Mouse (Mus musculus): ENCODE measurements around the gene Prss50. TPM values are rescaled to one million over a fixed set of nuclear protein-coding genes. Genes with fewer than 3 reads are reported as not detected.
A peak's percentile ranks its signal among the peaks of the same experiment; 100 is the strongest.

Prss50 gene
- total and polyA plus RNA-seq, 2 experiments from 2014 or later, result not detected

GRCm38 (mm10) chr9:110875288-110875695 lies 17.5 kb downstream of the Prss50 start:
- TF ChIP-seq CTCF (IDR thresholded peaks at IDR 0.05; ENCODE audit: low read depth), result no peak
- TF ChIP-seq EP300 (IDR thresholded peaks at IDR 0.05; ENCODE audit: low read depth), result no peak
- 44% methylated on average over 5 of the region's 6 CpGs for WGBS
- ATAC-seq (ENCODE audit: insufficient read depth, low read depth), result no peak
- Histone ChIP-seq H3K4me1 (ENCODE audit: control insufficient read depth, insufficient read depth) (peaks cover 34% of the 10 kb centered on the region), H3K9ac (replicated peaks; ENCODE audit: low read depth, low read length) (no peak overlapping the region), H3K4me2 (ENCODE audit: low read depth, low read length) (no peak overlapping the region), H3K27ac (ENCODE audit: low read depth) (no peak overlapping the region), H3K27me3 (ENCODE audit: control insufficient read depth, insufficient read depth, low read length) (peaks cover 16% of the 10 kb centered on the region), H3K36me3 (replicated peaks; ENCODE audit: control insufficient read depth, insufficient read depth, low read length) (no peaks in the 10 kb centered on the region), H3K4me3 (ENCODE audit: low read depth, low read length) (no peak overlapping the region), H3K9me3 (replicated peaks; ENCODE audit: control insufficient read depth, low read length) (no peaks in the 10 kb centered on the region)
- DNase-seq (ENCODE audit: low spot score), result no peak

DNA sequence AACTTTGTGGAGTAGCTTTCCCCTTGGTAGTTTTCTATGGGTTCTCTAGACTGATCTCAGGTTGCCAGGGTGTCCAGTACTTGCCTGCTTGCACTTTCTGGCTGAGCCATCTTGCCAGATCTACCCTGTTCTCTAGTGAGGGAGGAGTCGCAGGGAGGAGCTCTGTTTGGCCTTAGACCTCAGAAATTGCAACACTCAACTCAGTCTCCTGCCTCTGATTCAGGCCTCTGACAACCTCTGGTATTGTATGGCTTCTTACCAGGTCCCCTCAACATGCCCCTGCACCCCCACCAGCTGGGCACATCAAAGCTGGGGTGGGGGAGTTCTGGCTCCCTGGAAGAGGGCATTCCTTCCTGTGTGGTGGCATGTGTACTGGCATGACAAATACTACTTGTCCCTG lies 19.6 kb downstream of the Prss50 start:
- Histone ChIP-seq H3K4me2 (ENCODE audit: low read depth, low read length) (no peak overlapping the region), H3K9me3 (replicated peaks; ENCODE audit: control insufficient read depth, low read length) (no peaks in the 10 kb centered on the region), H3K36me3 (replicated peaks; ENCODE audit: control insufficient read depth, insufficient read depth, low read length) (no peaks in the 10 kb centered on the region), H3K4me3 (ENCODE audit: low read depth, low read length) (no peak overlapping the region), H3K9ac (replicated peaks; ENCODE audit: low read depth, low read length) (no peak overlapping the region), H3K27me3 (ENCODE audit: control insufficient read depth, insufficient read depth, low read length) (peaks cover 16% of the 10 kb centered on the region), H3K4me1 (ENCODE audit: control insufficient read depth, insufficient read depth) (peaks cover 34% of the 10 kb centered on the region), H3K27ac (ENCODE audit: low read depth) (peak overlapping the region; percentile 69)
- TF ChIP-seq CTCF (IDR thresholded peaks at IDR 0.05; ENCODE audit: low read depth) (no peak), EP300 (IDR thresholded peaks at IDR 0.05; ENCODE audit: low read depth) (no peak)
- DNase-seq (ENCODE audit: low spot score) (no peak), ATAC-seq (ENCODE audit: insufficient read depth, low read depth) (no peak)
- 86% methylated on average over 1 of the region's 1 CpGs for WGBS

- H3K9me3 ChIP-seq (replicated peaks; ENCODE audit: control insufficient read depth, low read length), result no peaks in the 10 kb centered on the region
- 40% methylated on average over 5 of the region's 5 CpGs for WGBS
- H3K4me1 ChIP-seq (ENCODE audit: control insufficient read depth, insufficient read depth), result peaks cover 34% of the 10 kb centered on the region
- peaks cover 15% of the 10 kb centered on the region for H3K27me3 ChIP-seq (ENCODE audit: control insufficient read depth, insufficient read depth, low read length)
- ATAC-seq (ENCODE audit: insufficient read depth, low read depth), result peak; percentile 80
- H3K4me2 ChIP-seq (ENCODE audit: low read depth, low read length), result 0 out of 2 replicates have a peak overlapping the region, but pooled peaks have one; percentile 0
- no peak overlapping the region for H3K4me3 ChIP-seq (ENCODE audit: low read depth, low read length)
- peak; percentile 86 for DNase-seq (ENCODE audit: low spot score)
- H3K27ac ChIP-seq (ENCODE audit: low read depth), result peak overlapping the region; percentile 69
- TF ChIP-seq CTCF (IDR thresholded peaks at IDR 0.05; ENCODE audit: low read depth) (no peak), EP300 (IDR thresholded peaks at IDR 0.05; ENCODE audit: low read depth) (no peak)
- no peak overlapping the region for H3K9ac ChIP-seq (replicated peaks; ENCODE audit: low read depth, low read length)
- H3K36me3 ChIP-seq (replicated peaks; ENCODE audit: control insufficient read depth, insufficient read depth, low read length), result no peaks in the 10 kb centered on the region
Observed at GRCm38 (mm10) chr9:110877888-110878287, 20.1 kb downstream of the Prss50 start.

GRCm38 (mm10) chr9:110879191-110879920 lies 21.6 kb downstream of the Prss50 start, which contains the start of gene Als2cl:
Gene Als2cl (plus strand): TSS chr9:110879870.
- no peak for TF ChIP-seq CTCF (IDR thresholded peaks at IDR 0.05; ENCODE audit: low read depth)
- no peak for TF ChIP-seq EP300 (IDR thresholded peaks at IDR 0.05; ENCODE audit: low read depth)
- H3K9ac ChIP-seq (replicated peaks; ENCODE audit: low read depth, low read length), result peak within 1 kb of the TSS; percentile 54
- 13% methylated on average over 12 of the region's 12 CpGs for WGBS
- peak within 1 kb of the TSS; percentile 74 for H3K4me2 ChIP-seq (ENCODE audit: low read depth, low read length)
- H3K4me1 ChIP-seq (ENCODE audit: control insufficient read depth, insufficient read depth), result peaks cover 24% of the 10 kb centered on the region
- peaks cover under 1% of the 10 kb centered on the region; the same call in 1 of the 2 replicates for H3K36me3 ChIP-seq (replicated peaks; ENCODE audit: control insufficient read depth, insufficient read depth, low read length)
- no peak for DNase-seq (ENCODE audit: low spot score)
- H3K27ac ChIP-seq (ENCODE audit: low read depth), result peak within 1 kb of the TSS; percentile 80
- H3K27me3 ChIP-seq (ENCODE audit: control insufficient read depth, insufficient read depth, low read length), result peaks cover under 1% of the 10 kb centered on the region; the same call in 1 of the 2 replicates
- H3K9me3 ChIP-seq (replicated peaks; ENCODE audit: control insufficient read depth, low read length), result no peaks in the 10 kb centered on the region
- ATAC-seq (ENCODE audit: insufficient read depth, low read depth), result peak; percentile 25
- H3K4me3 ChIP-seq (ENCODE audit: low read depth, low read length), result peak within 1 kb of the TSS; percentile 58

GRCm38 (mm10) chr9:110879998-110880561 lies 22.3 kb downstream of the Prss50 start, which contains the start of gene Tmie:
Gene Tmie (minus strand): TSS chr9:110880113.
- H3K36me3 ChIP-seq (replicated peaks; ENCODE audit: control insufficient read depth, insufficient read depth, low read length), result peaks cover 5% of the 10 kb centered on the region; the same call in 1 of the 2 replicates

More at GRCm38 (mm10) chr9:110879998-110880561, 22.3 kb downstream of the Prss50 start, which contains the start of gene Tmie:
- DNase-seq (ENCODE audit: low spot score) (peak; percentile 71), ATAC-seq (ENCODE audit: insufficient read depth, low read depth) (peak; percentile 76)
- Histone ChIP-seq H3K4me1 (ENCODE audit: control insufficient read depth, insufficient read depth) (peaks cover 23% of the 10 kb centered on the region), H3K27ac (ENCODE audit: low read depth) (peak within 1 kb of the TSS; percentile 80), H3K4me3 (ENCODE audit: low read depth, low read length) (peak within 1 kb of the TSS; percentile 58), H3K9me3 (replicated peaks; ENCODE audit: control insufficient read depth, low read length) (no peaks in the 10 kb centered on the region), H3K4me2 (ENCODE audit: low read depth, low read length) (peak within 1 kb of the TSS; percentile 74), H3K27me3 (ENCODE audit: control insufficient read depth, insufficient read depth, low read length) (no peaks in the 10 kb centered on the region), H3K9ac (replicated peaks; ENCODE audit: low read depth, low read length) (peak within 1 kb of the TSS; percentile 54)
- under 1% methylated on average over 52 of the region's 57 CpGs for WGBS
- TF ChIP-seq EP300 (IDR thresholded peaks at IDR 0.05; ENCODE audit: low read depth) (no peak), CTCF (IDR thresholded peaks at IDR 0.05; ENCODE audit: low read depth) (no peak)
